Mouse (Mus musculus) MEL (cell line): Measurements from ENCODE around the gene Cyth4. TPM values are rescaled to one million over a fixed set of nuclear protein-coding genes. Genes with fewer than 3 reads are reported as not detected.

Source experiments
- DNase-seq: peaks from one replicate; pipeline ENCODE4 v3.0.0; 2011; ENCODE audit warnings: low read depth, low spot score
- H3K27ac ChIP-seq: 2 replicates; pipeline ENCODE4 v1.5.1; 2012; ENCODE audit warnings: low read depth, mild to moderate bottlenecking, control low read depth, low read length, moderate library complexity; ENCODE audit not compliant: control insufficient read depth
- H3K27me3 ChIP-seq, 2 experiments: fragments of 150-350 bp in 1 of 2; sonication (generic) in 1 of 2; 2 replicates each; pipeline ENCODE4 v1.6.1; 2012; ENCODE audit warnings: low read length in 2 of 2, mild to moderate bottlenecking in 2 of 2, improper control_type of control experiment in 1 of 2, moderate library complexity in 1 of 2; ENCODE audit not compliant: insufficient read depth in 2 of 2, control insufficient read depth in 1 of 2
- H3K36me3 ChIP-seq, 2 experiments: 2 replicates each; pipeline ENCODE4 v1.6.1; 2012 to 2014; ENCODE audit warnings: low read length in 2 of 2, improper control_type of control experiment in 1 of 2, inconsistent platforms in 1 of 2, mild to moderate bottlenecking in 1 of 2; ENCODE audit not compliant: insufficient read depth in 2 of 2, control insufficient read depth in 1 of 2
- H3K4me1 ChIP-seq, 2 experiments: fragments of 150-350 bp in 1 of 2; sonication (generic) in 1 of 2; 2 replicates each; pipeline ENCODE4 v1.6.1; 2012; ENCODE audit warnings: low read length in 2 of 2, improper control_type of control experiment in 1 of 2, mild to moderate bottlenecking in 1 of 2; ENCODE audit not compliant: insufficient read depth in 2 of 2, control insufficient read depth in 1 of 2
- H3K4me3 ChIP-seq, 2 experiments: fragments of 150-350 bp in 1 of 2; sonication (generic) in 1 of 2; 2 replicates each; pipeline ENCODE4 v1.5.1; 2012; ENCODE audit warnings: low read depth in 2 of 2, low read length in 2 of 2, mild to moderate bottlenecking in 2 of 2, moderate library complexity in 2 of 2, control low read depth in 1 of 2, improper control_type of control experiment in 1 of 2; ENCODE audit not compliant: control insufficient read depth in 1 of 2, insufficient read depth in 1 of 2
- H3K79me2 ChIP-seq: 2 replicates; pipeline ENCODE4 v1.6.1; 2012; ENCODE audit warnings: mild to moderate bottlenecking, low read length, moderate library complexity; ENCODE audit not compliant: control insufficient read depth, poor library complexity, insufficient read depth
- H3K9ac ChIP-seq: 2 replicates; pipeline ENCODE4 v1.6.1; 2012; ENCODE audit warnings: low read depth, mild to moderate bottlenecking, control low read depth, low read length, moderate library complexity; ENCODE audit not compliant: control insufficient read depth, poor library complexity, severe bottlenecking
- H3K9me3 ChIP-seq: fragments of 150-350 bp; sonication (generic); replicated peaks from 2 replicates; pipeline ENCODE4 v1.6.1; 2012; ENCODE audit warnings: mild to moderate bottlenecking, low read length, improper control_type of control experiment, moderate library complexity; ENCODE audit not compliant: insufficient read depth
- BHLHE40 ChIP-seq: IDR thresholded peaks from 2 replicates; pipeline ENCODE4 v1.6.1; 2012; ENCODE audit warnings: low read depth, mild to moderate bottlenecking, inconsistent platforms, low read length, improper control_type of control experiment, borderline replicate concordance
- CHD1 ChIP-seq: IDR thresholded peaks from 2 replicates; pipeline ENCODE4 v1.6.1; 2012; ENCODE audit warnings: low read depth, mild to moderate bottlenecking, inconsistent platforms, low read length, improper control_type of control experiment
- CHD2 ChIP-seq: IDR thresholded peaks from 2 replicates; pipeline ENCODE4 v1.6.1; 2011; ENCODE audit warnings: low read length, improper control_type of control experiment
- CTCF ChIP-seq, 3 experiments: IDR thresholded peaks in 2 of 3; conservative IDR thresholded peaks in 1 of 3; 2 replicates each; pipeline ENCODE4 v1.5.1; 2011 to 2012; ENCODE audit warnings: low read length in 3 of 3, low read depth in 2 of 3, mild to moderate bottlenecking in 2 of 3, improper control_type of control experiment in 1 of 3, inconsistent platforms in 1 of 3, mixed read lengths in 1 of 3, moderate library complexity in 1 of 3; ENCODE audit not compliant: control insufficient read depth in 1 of 3, insufficient read depth in 1 of 3, poor library complexity in 1 of 3, severe bottlenecking in 1 of 3
- E2F4 ChIP-seq: IDR thresholded peaks from 2 replicates; pipeline ENCODE4 v1.6.1; 2011; ENCODE audit warnings: low read depth, low read length, improper control_type of control experiment, borderline replicate concordance
- ELF1 ChIP-seq: IDR thresholded peaks from 2 replicates; pipeline ENCODE4 v1.6.1; 2014; ENCODE audit warnings: low read depth, mild to moderate bottlenecking, inconsistent platforms, low read length, improper control_type of control experiment, moderate library complexity
- EP300 ChIP-seq, 2 experiments: IDR thresholded peaks; 2 replicates each; pipeline ENCODE4 v1.6.1; 2011; ENCODE audit warnings: improper control_type of control experiment in 2 of 2, low read length in 2 of 2, low read depth in 1 of 2, mild to moderate bottlenecking in 1 of 2
- ETS1 ChIP-seq: IDR thresholded peaks from 2 replicates; pipeline ENCODE4 v1.6.1; 2012; ENCODE audit warnings: low read depth, mild to moderate bottlenecking, inconsistent platforms, low read length, improper control_type of control experiment, moderate library complexity
- GATA1 ChIP-seq: IDR thresholded peaks from 2 replicates; pipeline ENCODE4 v1.6.1; 2011; ENCODE audit warnings: low read depth, low read length, improper control_type of control experiment
- HCFC1 ChIP-seq: IDR thresholded peaks from 2 replicates; pipeline ENCODE4 v1.6.1; 2012; ENCODE audit warnings: low read depth, mild to moderate bottlenecking, inconsistent platforms, low read length, improper control_type of control experiment, moderate library complexity
- JUND ChIP-seq: IDR thresholded peaks from 2 replicates; pipeline ENCODE4 v1.6.1; 2011; ENCODE audit warnings: low read depth, mild to moderate bottlenecking, improper control_type of control experiment, low read length
- KAT2A ChIP-seq: conservative IDR thresholded peaks from 2 replicates; pipeline ENCODE4 v1.6.1; 2012; ENCODE audit warnings: low read depth, low read length, improper control_type of control experiment, inconsistent platforms
- MAFK ChIP-seq: IDR thresholded peaks from 2 replicates; pipeline ENCODE4 v1.6.1; 2011; ENCODE audit warnings: low read depth, mild to moderate bottlenecking, low read length, improper control_type of control experiment, borderline replicate concordance
- MAX ChIP-seq: IDR thresholded peaks from 2 replicates; pipeline ENCODE4 v1.6.1; 2011; ENCODE audit warnings: low read length, improper control_type of control experiment
- MAZ ChIP-seq: IDR thresholded peaks from 2 replicates; pipeline ENCODE4 v1.6.1; 2012; ENCODE audit warnings: low read depth, mild to moderate bottlenecking, inconsistent platforms, low read length, improper control_type of control experiment
- MEF2A ChIP-seq: IDR thresholded peaks from 2 replicates; pipeline ENCODE4 v1.6.1; 2014; ENCODE audit warnings: low read depth, mild to moderate bottlenecking, inconsistent platforms, low read length, improper control_type of control experiment; ENCODE audit not compliant: poor library complexity, insufficient replicate concordance, severe bottlenecking; ENCODE audit errors: extremely low read depth
- MYC ChIP-seq: IDR thresholded peaks from 2 replicates; pipeline ENCODE4 v1.6.1; 2011; ENCODE audit warnings: low read depth, mild to moderate bottlenecking, low read length, improper control_type of control experiment, moderate library complexity
- NRF1 ChIP-seq: IDR thresholded peaks from 2 replicates; pipeline ENCODE4 v1.6.1; 2014; ENCODE audit warnings: low read depth, mild to moderate bottlenecking, inconsistent platforms, low read length, improper control_type of control experiment, moderate library complexity; ENCODE audit not compliant: poor library complexity, insufficient read depth, severe bottlenecking
- POLR2AphosphoS2 ChIP-seq: IDR thresholded peaks from 2 replicates; pipeline ENCODE4 v1.6.1; 2011; ENCODE audit warnings: low read length, improper control_type of control experiment
- POLR2AphosphoS5 ChIP-seq: IDR thresholded peaks from 2 replicates; pipeline ENCODE4 v1.6.1; 2012; ENCODE audit warnings: low read depth, borderline replicate concordance, mild to moderate bottlenecking, inconsistent platforms, low read length, moderate library complexity, mixed read lengths
- RAD21 ChIP-seq: IDR thresholded peaks from 2 replicates; pipeline ENCODE4 v1.6.1; 2011; ENCODE audit warnings: mild to moderate bottlenecking, low read depth, low read length, improper control_type of control experiment
- RCOR1 ChIP-seq: IDR thresholded peaks from 2 replicates; pipeline ENCODE4 v1.6.1; 2012; ENCODE audit warnings: low read depth, mild to moderate bottlenecking, inconsistent platforms, low read length, improper control_type of control experiment
- UBTF ChIP-seq: IDR thresholded peaks from 2 replicates; pipeline ENCODE4 v1.6.1; 2012; ENCODE audit warnings: low read depth, mild to moderate bottlenecking, inconsistent platforms, low read length, improper control_type of control experiment, moderate library complexity, borderline replicate concordance; ENCODE audit not compliant: insufficient read depth
- USF1 ChIP-seq: IDR thresholded peaks from 2 replicates; pipeline ENCODE4 v1.6.1; 2014; ENCODE audit warnings: low read depth, mild to moderate bottlenecking, inconsistent platforms, low read length, improper control_type of control experiment, moderate library complexity
- ZC3H11A ChIP-seq: IDR thresholded peaks from 2 replicates; pipeline ENCODE4 v1.6.1; 2012; ENCODE audit warnings: low read depth, mild to moderate bottlenecking, inconsistent platforms, low read length, improper control_type of control experiment
- ZKSCAN1 ChIP-seq: IDR thresholded peaks from 2 replicates; pipeline ENCODE4 v1.6.1; 2012; ENCODE audit warnings: low read depth, mild to moderate bottlenecking, inconsistent platforms, low read length, improper control_type of control experiment, moderate library complexity
- ZMIZ1 ChIP-seq: IDR thresholded peaks from 2 replicates; pipeline ENCODE4 v1.6.1; 2012; ENCODE audit warnings: low read depth, mild to moderate bottlenecking, inconsistent platforms, low read length, improper control_type of control experiment, moderate library complexity
- ZNF384 ChIP-seq: IDR thresholded peaks from 2 replicates; pipeline ENCODE4 v1.6.1; 2012; ENCODE audit warnings: low read depth, mild to moderate bottlenecking, inconsistent platforms, low read length, improper control_type of control experiment
- polyA plus RNA-seq, 2 experiments: library from polyadenylated mRNA; stranded (reverse) in 1 of 2; unstranded in 1 of 2; fragments of >175 nt in 1 of 2; fragments of >200 nt in 1 of 2; gene quantifications; 2 replicates each; pipeline versions ENCODE4 v1.2.1 to v1.2.4; 2012; ENCODE audit warnings: low replicate concordance in 2 of 2, low read depth in 1 of 2; ENCODE audit not compliant: insufficient read length in 2 of 2, insufficient read depth in 1 of 2, missing spikeins in 1 of 2
- total RNA-seq: library from RNA; depleted of rRNA; stranded (reverse); fragments of 300-350 nt; gene quantifications from 2 replicates; pipeline ENCODE4 v1.2.3, GENCODE M21; 2012

Cyth4 gene
- total and polyA plus RNA-seq, 3 experiments = 8.7 to 23.5 TPM; not detected in 1

GRCm38 (mm10) chr15:78572270-78572600 is 24.6 kb upstream of the Cyth4 start:
- Histone ChIP-seq H3K79me2 (peaks cover 18% of the 10 kb centered on the region), H3K9ac (peak overlapping the region; percentile 68), H3K36me3 (peaks cover 8 to 13% of the 10 kb centered on the region in 2 experiments; a peak in 3 of 4 replicates), H3K9me3 (no peaks in the 10 kb centered on the region), H3K27me3 (no peaks in the 10 kb centered on the region), H3K4me3 (peak overlapping the region; percentile 71 to 75), H3K4me1 (peaks cover 0 to 24% of the 10 kb centered on the region in 2 experiments; a peak in 3 of 4 replicates), H3K27ac (peak overlapping the region; percentile 84)
- DNase-seq = no peak
- TF ChIP-seq HCFC1 = no peak
- no peak for TF ChIP-seq MAZ
- no peak for TF ChIP-seq ZKSCAN1
- no peak for TF ChIP-seq ZC3H11A
- TF ChIP-seq CHD2 = no peak
- no peak for TF ChIP-seq ZMIZ1
- no peak for TF ChIP-seq CTCF (IDR thresholded peaks at IDR 0.05 in 2 of 3, conservative IDR thresholded peaks at IDR 0.05 in 1 of 3; ENCODE audit: control insufficient read depth in 1 of 3, insufficient read depth in 1 of 3, low read depth in 2 of 3, low read length in 3 of 3, poor library complexity in 1 of 3, severe bottlenecking in 1 of 3)

GRCm38 (mm10) chr15:78572658-78573397 is 24.0 kb upstream of the Cyth4 start, which contains the start of gene Rac2:
Rac2 (minus strand) TSS chr15:78572783.
- Histone ChIP-seq H3K79me2 (peaks cover 18% of the 10 kb centered on the region), H3K27ac (peak within 1 kb of the TSS; percentile 84), H3K9ac (peak within 1 kb of the TSS; percentile 68), H3K4me3 (peak within 1 kb of the TSS; percentile 71 to 75), H3K9me3 (no peaks in the 10 kb centered on the region), H3K27me3 (no peaks in the 10 kb centered on the region), H3K4me1 (peaks cover 0 to 24% of the 10 kb centered on the region in 2 experiments; a peak in 3 of 4 replicates), H3K36me3 (peaks cover 8 to 13% of the 10 kb centered on the region in 2 experiments; a peak in 3 of 4 replicates)
- peak; percentile 90 for DNase-seq
- TF ChIP-seq ZMIZ1 (peak; percentile 85), RAD21 (no peak), CHD1 (0 out of 2 replicates have a peak, but pooled peaks have one; percentile 60), UBTF (no peak), POLR2AphosphoS2 (peak; percentile 88), E2F4 (no peak), EP300 (IDR thresholded peaks at IDR 0.05; ENCODE audit: low read depth in 1 of 2, low read length in 2 of 2) (peak; percentile 41 to 61; a peak in 3 of 4 replicates), POLR2AphosphoS5 (no peak), BHLHE40 (no peak), ELF1 (peak; percentile 64), ZC3H11A (no peak), CTCF (IDR thresholded peaks at IDR 0.05 in 2 of 3, conservative IDR thresholded peaks at IDR 0.05 in 1 of 3; ENCODE audit: control insufficient read depth in 1 of 3, insufficient read depth in 1 of 3, low read depth in 2 of 3, low read length in 3 of 3, poor library complexity in 1 of 3, severe bottlenecking in 1 of 3) (no peak), GATA1 (no peak), RCOR1 (peak; percentile 51; the same call in 1 of the 2 replicates), USF1 (0 out of 2 replicates have a peak, but pooled peaks have one; percentile 9), MAX (peak; percentile 86), MYC (peak; percentile 73), ETS1 (peak; percentile 73), MEF2A (no peak), NRF1 (no peak), ZNF384 (no peak), HCFC1 (peak; percentile 71), JUND (no peak), KAT2A (no peak; the same call in 1 of the 2 replicates), MAFK (no peak)
